Mouse (Mus musculus): ENCODE measurements around the gene Spsb1. TPM values are rescaled to one million over a fixed set of nuclear protein-coding genes. Genes with fewer than 3 reads are reported as not detected.

Gene Spsb1
- polyA plus RNA-seq, 1 experiment from 2014 or later: 26.5 TPM

DNA sequence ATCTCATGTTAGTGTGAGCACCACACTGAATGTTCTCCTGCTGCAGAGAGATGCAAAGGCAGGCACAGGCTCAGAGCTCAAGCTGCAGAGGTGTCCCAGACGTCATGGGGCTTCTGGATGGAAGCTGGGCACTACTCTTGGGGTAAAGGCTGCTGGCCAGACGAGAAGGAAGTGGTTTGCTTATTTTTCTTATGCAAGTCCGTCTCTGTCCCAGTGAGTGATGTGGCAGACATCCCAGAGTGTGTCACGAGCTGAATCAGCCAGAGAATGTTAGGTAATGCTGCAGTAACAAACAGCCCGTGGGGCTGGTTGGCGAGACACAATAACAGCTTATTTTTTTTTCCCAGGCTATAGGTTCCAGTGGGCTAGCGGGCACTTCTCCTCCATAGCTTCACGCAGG, 96.3 kb downstream of the Spsb1 start:
- TF ChIP-seq CTCF (IDR thresholded peaks at IDR 0.05; ENCODE audit: low read depth): no peak
- peaks cover 10% of the 10 kb centered on the region; the same call in 1 of the 2 replicates for H3K4me1 ChIP-seq (replicated peaks; ENCODE audit: control insufficient read depth, insufficient read depth, low read length)
- no peaks in the 10 kb centered on the region for H3K27me3 ChIP-seq (replicated peaks; ENCODE audit: control insufficient read depth, insufficient read depth, low read length)
- no peaks in the 10 kb centered on the region for H3K36me3 ChIP-seq (ENCODE audit: control insufficient read depth, insufficient read depth)
- no peak overlapping the region for H3K27ac ChIP-seq (ENCODE audit: low read depth, low read length)
- H3K4me3 ChIP-seq (ENCODE audit: low read depth, low read length): no peak overlapping the region
- WGBS: 65% methylated on average over 8 of the region's 8 CpGs
- no peak overlapping the region for H3K4me2 ChIP-seq (replicated peaks; ENCODE audit: low read depth)
- ATAC-seq: no peak
- no peaks in the 10 kb centered on the region for H3K9me3 ChIP-seq (ENCODE audit: control insufficient read depth)
- no peak overlapping the region for H3K9ac ChIP-seq (ENCODE audit: low read depth, low read length)

GRCm38 (mm10) chr4:149858097-149858496, 96.7 kb downstream of the Spsb1 start:
- Histone ChIP-seq H3K4me1 (replicated peaks; ENCODE audit: control insufficient read depth, insufficient read depth, low read length) (peaks cover 10% of the 10 kb centered on the region; the same call in 1 of the 2 replicates), H3K9ac (ENCODE audit: low read depth, low read length) (no peak overlapping the region), H3K9me3 (ENCODE audit: control insufficient read depth) (no peaks in the 10 kb centered on the region), H3K4me3 (ENCODE audit: low read depth, low read length) (no peak overlapping the region), H3K27ac (ENCODE audit: low read depth, low read length) (no peak overlapping the region), H3K36me3 (ENCODE audit: control insufficient read depth, insufficient read depth) (no peaks in the 10 kb centered on the region), H3K27me3 (replicated peaks; ENCODE audit: control insufficient read depth, insufficient read depth, low read length) (no peaks in the 10 kb centered on the region), H3K4me2 (replicated peaks; ENCODE audit: low read depth) (no peak overlapping the region)
- no peak for ATAC-seq
- TF ChIP-seq CTCF (IDR thresholded peaks at IDR 0.05; ENCODE audit: low read depth): no peak
- WGBS: 81% methylated on average over 6 of the region's 6 CpGs

DNA sequence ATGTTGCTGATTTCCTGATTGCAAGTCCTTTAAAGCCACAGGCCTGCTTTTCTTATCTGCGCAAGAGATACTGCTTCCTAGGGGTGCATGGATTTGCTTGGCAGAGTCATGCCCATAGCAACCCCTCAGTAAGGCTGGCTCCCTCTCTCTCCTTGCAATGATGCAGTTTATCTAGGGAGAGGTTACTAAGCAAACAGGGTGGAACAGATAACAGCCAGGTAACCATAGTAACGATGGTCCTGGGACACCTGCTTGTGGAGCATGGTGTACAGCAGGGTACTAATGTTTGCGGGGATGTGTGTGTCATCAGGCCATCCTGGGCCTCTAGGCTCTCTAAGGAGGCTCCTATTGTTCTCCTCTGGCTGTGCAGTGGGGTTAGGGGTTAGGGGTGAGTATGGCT, 97.2 kb downstream of the Spsb1 start:
- Histone ChIP-seq H3K27me3 (replicated peaks; ENCODE audit: control insufficient read depth, insufficient read depth, low read length) (no peaks in the 10 kb centered on the region), H3K9ac (ENCODE audit: low read depth, low read length) (no peak overlapping the region), H3K4me3 (ENCODE audit: low read depth, low read length) (no peak overlapping the region), H3K4me2 (replicated peaks; ENCODE audit: low read depth) (no peak overlapping the region), H3K9me3 (ENCODE audit: control insufficient read depth) (no peaks in the 10 kb centered on the region), H3K36me3 (ENCODE audit: control insufficient read depth, insufficient read depth) (no peaks in the 10 kb centered on the region), H3K27ac (ENCODE audit: low read depth, low read length) (no peak overlapping the region), H3K4me1 (replicated peaks; ENCODE audit: control insufficient read depth, insufficient read depth, low read length) (peaks cover 10% of the 10 kb centered on the region; the same call in 1 of the 2 replicates)
- TF ChIP-seq CTCF (IDR thresholded peaks at IDR 0.05; ENCODE audit: low read depth): no peak
- WGBS: 57% methylated on average over 3 of the region's 3 CpGs
- ATAC-seq: no peak

DNA sequence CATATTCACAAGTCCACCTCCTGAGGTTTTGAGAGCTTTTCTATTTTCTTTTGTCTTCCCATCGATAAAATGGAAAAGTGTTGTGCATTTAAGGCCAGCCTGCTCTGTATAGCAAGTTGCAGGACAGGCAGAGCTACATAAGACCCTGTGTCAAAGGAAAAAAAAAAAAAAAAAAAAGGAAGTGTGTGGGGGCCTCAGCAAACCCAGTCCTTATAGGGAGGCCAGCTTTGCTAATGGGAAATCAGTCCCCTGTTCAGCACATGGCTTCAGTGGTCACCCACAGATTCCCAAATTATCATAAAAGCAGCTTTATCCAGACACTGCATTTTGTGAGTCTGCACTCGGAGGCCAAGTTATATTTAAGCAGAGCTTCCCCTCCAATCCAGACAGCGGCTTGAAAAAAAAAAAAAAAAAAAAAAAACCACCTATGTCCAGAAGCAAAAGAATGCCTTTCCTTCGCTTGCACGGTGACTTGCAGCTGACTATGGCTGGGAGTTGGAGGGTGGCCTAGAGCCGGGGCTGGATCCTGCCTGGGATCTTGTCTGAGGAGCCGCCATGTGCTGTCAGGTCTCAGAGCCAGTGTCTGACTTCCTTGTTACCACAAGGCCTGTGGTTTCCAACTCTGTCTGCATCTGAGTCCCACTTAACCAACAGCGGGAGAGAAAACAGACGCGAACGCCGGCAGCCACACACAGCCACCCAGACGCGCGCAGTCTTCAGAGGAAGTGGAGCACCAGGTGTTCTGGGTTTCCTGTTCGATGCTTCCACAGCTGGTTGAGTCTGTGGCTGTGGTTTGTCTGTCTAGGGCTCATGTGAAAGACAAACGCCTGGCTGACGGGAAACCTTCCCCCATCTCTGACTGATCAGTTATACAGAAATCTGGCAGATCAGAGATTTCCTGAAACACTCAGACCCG, 98.7 kb downstream of the Spsb1 start:
- 53% methylated on average over 19 of the region's 19 CpGs for WGBS
- H3K4me2 ChIP-seq (replicated peaks; ENCODE audit: low read depth): no peak overlapping the region
- peaks cover 10% of the 10 kb centered on the region; the same call in 1 of the 2 replicates for H3K4me1 ChIP-seq (replicated peaks; ENCODE audit: control insufficient read depth, insufficient read depth, low read length)
- peak overlapping the region; percentile 37 for H3K27ac ChIP-seq (ENCODE audit: low read depth, low read length)
- no peak overlapping the region for H3K9ac ChIP-seq (ENCODE audit: low read depth, low read length)
- H3K36me3 ChIP-seq (ENCODE audit: control insufficient read depth, insufficient read depth): no peaks in the 10 kb centered on the region
- no peak for ATAC-seq
- H3K4me3 ChIP-seq (ENCODE audit: low read depth, low read length): no peak overlapping the region
- TF ChIP-seq CTCF (IDR thresholded peaks at IDR 0.05; ENCODE audit: low read depth): no peak
- H3K27me3 ChIP-seq (replicated peaks; ENCODE audit: control insufficient read depth, insufficient read depth, low read length): no peaks in the 10 kb centered on the region
- H3K9me3 ChIP-seq (ENCODE audit: control insufficient read depth): no peaks in the 10 kb centered on the region

GRCm38 (mm10) chr4:149855180-149855891, 99.5 kb downstream of the Spsb1 start:
- no peak for TF ChIP-seq CTCF (IDR thresholded peaks at IDR 0.05; ENCODE audit: low read depth)
- Histone ChIP-seq H3K9me3 (ENCODE audit: control insufficient read depth) (no peaks in the 10 kb centered on the region), H3K4me1 (replicated peaks; ENCODE audit: control insufficient read depth, insufficient read depth, low read length) (peaks cover 10% of the 10 kb centered on the region; the same call in 1 of the 2 replicates), H3K36me3 (ENCODE audit: control insufficient read depth, insufficient read depth) (no peaks in the 10 kb centered on the region), H3K4me2 (replicated peaks; ENCODE audit: low read depth) (peak overlapping the region; percentile 56), H3K9ac (ENCODE audit: low read depth, low read length) (no peak overlapping the region), H3K27ac (ENCODE audit: low read depth, low read length) (no peak overlapping the region), H3K27me3 (replicated peaks; ENCODE audit: control insufficient read depth, insufficient read depth, low read length) (no peaks in the 10 kb centered on the region), H3K4me3 (ENCODE audit: low read depth, low read length) (no peak overlapping the region)
- no peak for ATAC-seq
- 49% methylated on average over 10 of the region's 10 CpGs for WGBS

DNA sequence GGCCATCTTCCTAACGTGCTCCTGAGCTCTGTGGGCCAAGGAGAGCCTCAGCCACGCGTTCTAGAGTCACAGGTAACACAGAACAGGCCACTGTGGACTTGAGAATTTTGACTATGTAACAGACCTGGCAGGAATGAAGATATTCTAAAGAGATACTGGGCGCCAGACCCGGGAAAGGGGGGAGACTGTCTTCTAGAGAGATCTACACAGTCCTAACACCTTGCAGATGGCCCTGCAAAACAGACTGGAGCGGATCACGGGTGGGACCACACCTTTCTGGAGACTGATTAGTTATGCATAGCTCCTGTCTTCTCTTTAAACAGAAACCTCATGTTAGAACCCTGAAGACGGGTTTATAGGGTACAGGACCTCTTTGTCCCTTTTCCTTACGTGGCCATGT, 100.1 kb downstream of the Spsb1 start:
- Histone ChIP-seq H3K4me1 (replicated peaks; ENCODE audit: control insufficient read depth, insufficient read depth, low read length) (peaks cover 10% of the 10 kb centered on the region; the same call in 1 of the 2 replicates), H3K4me2 (replicated peaks; ENCODE audit: low read depth) (peak overlapping the region; percentile 56), H3K9ac (ENCODE audit: low read depth, low read length) (no peak overlapping the region), H3K4me3 (ENCODE audit: low read depth, low read length) (no peak overlapping the region), H3K27me3 (replicated peaks; ENCODE audit: control insufficient read depth, insufficient read depth, low read length) (no peaks in the 10 kb centered on the region), H3K36me3 (ENCODE audit: control insufficient read depth, insufficient read depth) (no peaks in the 10 kb centered on the region), H3K9me3 (ENCODE audit: control insufficient read depth) (no peaks in the 10 kb centered on the region), H3K27ac (ENCODE audit: low read depth, low read length) (0 out of 2 replicates have a peak overlapping the region, but pooled peaks have one; percentile 24)
- WGBS: 44% methylated on average over 9 of the region's 9 CpGs
- no peak for TF ChIP-seq CTCF (IDR thresholded peaks at IDR 0.05; ENCODE audit: low read depth)
- ATAC-seq: no peak

All from intestine, postnatal 0 days (tissue).